ENCODE assay signal across 16 mouse cellular contexts in genomic region chr8:12548255-12548654, GRCm38 (mm10). TPM values are rescaled to one million over a fixed set of nuclear protein-coding genes. Genes with fewer than 3 reads are reported as not detected.
DNase-seq lines count a peak whose midpoint lies in the region; ATAC-seq and TF ChIP-seq lines count a peak whose summit lies in the region.
"Had no signal": no experiment of that assay in that cellular context is flagged by ENCODE, and none has a peak within 500 bp of the region (broad histone marks: within the 10 kb centered on the region; RNA-seq: fewer than 3 reads in every experiment).

No protein-coding gene starts in this region.

- no peaks in the 10 kb centered on the region for H3K36me3 ChIP-seq in ES-Bruce4 (ENCODE audit: control insufficient read depth, insufficient read depth, low read length, poor library complexity, severe bottlenecking)
- H3K36me3 ChIP-seq in embryonic facial prominence, embryonic 10.5 days (replicated peaks), result no peaks in the 10 kb centered on the region
- no peaks in the 10 kb centered on the region for H3K36me3 ChIP-seq in midbrain, embryonic 12.5 days
- no peaks in the 10 kb centered on the region for H3K36me3 ChIP-seq in intestine, embryonic 16.5 days (ENCODE audit: control insufficient read depth, insufficient read depth, low read length)

- peak; percentile 77 for DNase-seq in embryonic facial prominence, embryonic 10.5 days (ENCODE audit: low spot score)
- peak; percentile 73 for DNase-seq in forelimb bud, embryonic 11.5 days (ENCODE audit: low read depth, low spot score)
- DNase-seq in cerebellum, adult 11-12 months, result no peak
- DNase-seq in adrenal gland, postnatal 10 days, result no peak
- DNase-seq: cerebellum, adult 18-20 months; layer of hippocampus, postnatal 36 days; lung, postnatal 36 days had no signal

- H3K9ac ChIP-seq in ES-Bruce4 (ENCODE audit: low read depth, poor library complexity, severe bottlenecking), result peak overlapping the region; percentile 65
- H3K9ac ChIP-seq in midbrain, embryonic 12.5 days (replicated peaks), result no peak overlapping the region
- no peak overlapping the region for H3K9ac ChIP-seq in intestine, embryonic 16.5 days (ENCODE audit: low read depth, low read length)
- H3K9ac ChIP-seq: liver, embryonic 14.5 days had no signal

- under 1% methylated on average over 15 of the region's 15 CpGs for WGBS in embryonic facial prominence, embryonic 10.5 days
- WGBS in midbrain, embryonic 12.5 days, result 5% methylated on average over 15 of the region's 15 CpGs
- 15% methylated on average over 15 of the region's 15 CpGs for WGBS in intestine, embryonic 16.5 days

- H3K4me2 ChIP-seq in midbrain, embryonic 12.5 days (replicated peaks), result peak overlapping the region; percentile 13; the same call in 1 of the 2 replicates
- no peak overlapping the region for H3K4me2 ChIP-seq in intestine, embryonic 16.5 days (ENCODE audit: low read depth, low read length)

- H3K9me3 ChIP-seq in ES-Bruce4 (replicated peaks; ENCODE audit: control insufficient read depth, insufficient read depth, low read length, poor library complexity, severe bottlenecking), result peaks cover 10% of the 10 kb centered on the region
- 0 out of 2 replicates have a peak, but pooled peaks cover 8% of the 10 kb centered on the region for H3K9me3 ChIP-seq in embryonic facial prominence, embryonic 10.5 days
- no peaks in the 10 kb centered on the region for H3K9me3 ChIP-seq in midbrain, embryonic 12.5 days
- H3K9me3 ChIP-seq in intestine, embryonic 16.5 days (ENCODE audit: control insufficient read depth, low read length), result no peaks in the 10 kb centered on the region

- peaks cover 9% of the 10 kb centered on the region for H3K4me1 ChIP-seq in ES-Bruce4 (ENCODE audit: control insufficient read depth, insufficient read depth, low read length)
- H3K4me1 ChIP-seq in embryonic facial prominence, embryonic 10.5 days, result peaks cover 31% of the 10 kb centered on the region
- peaks cover 28% of the 10 kb centered on the region for H3K4me1 ChIP-seq in midbrain, embryonic 12.5 days
- H3K4me1 ChIP-seq in intestine, embryonic 16.5 days (ENCODE audit: control insufficient read depth, insufficient read depth, low read length), result no peaks in the 10 kb centered on the region

- TF ChIP-seq CTCF in ES-Bruce4 (IDR thresholded peaks at IDR 0.05; ENCODE audit: low read depth, low read length), result no peak

- H3K27me3 ChIP-seq in ES-Bruce4 (ENCODE audit: control insufficient read depth, insufficient read depth, low read length, poor library complexity, severe bottlenecking), result no peaks in the 10 kb centered on the region
- peaks cover 60% of the 10 kb centered on the region for H3K27me3 ChIP-seq in embryonic facial prominence, embryonic 10.5 days (replicated peaks; ENCODE audit: low read depth, poor library complexity, severe bottlenecking)
- peaks cover 46% of the 10 kb centered on the region for H3K27me3 ChIP-seq in midbrain, embryonic 12.5 days
- 0 out of 2 replicates have a peak, but pooled peaks cover 5% of the 10 kb centered on the region for H3K27me3 ChIP-seq in intestine, embryonic 16.5 days (replicated peaks; ENCODE audit: control insufficient read depth, insufficient read depth, low read length)

- TF ChIP-seq EP300 in ES-Bruce4 (IDR thresholded peaks at IDR 0.05; ENCODE audit: insufficient read depth, low read depth, low read length), result no peak

- peak overlapping the region; percentile 15 for H3K27ac ChIP-seq in ES-Bruce4 (ENCODE audit: insufficient read depth, low read length)
- no peak overlapping the region for H3K27ac ChIP-seq in embryonic facial prominence, embryonic 10.5 days (replicated peaks)
- 0 out of 2 replicates have a peak overlapping the region, but pooled peaks have one; percentile 39 for H3K27ac ChIP-seq in midbrain, embryonic 12.5 days (replicated peaks)
- no peak overlapping the region for H3K27ac ChIP-seq in intestine, embryonic 16.5 days (ENCODE audit: low read length)
- H3K27ac ChIP-seq: liver, embryonic 14.5 days had no signal

- no peak for TF ChIP-seq POLR2A in ES-Bruce4 (IDR thresholded peaks at IDR 0.05; ENCODE audit: insufficient read depth, low read length)

- peak; percentile 87 for ATAC-seq in midbrain, embryonic 12.5 days (ENCODE audit: low FRiP score, low read depth)
- ATAC-seq in intestine, embryonic 16.5 days, result no peak
- no peak for ATAC-seq in CD4-positive, CD25-positive, alpha-beta regulatory T cell, adult 4 months

- peak overlapping the region; percentile 19; the same call in 1 of the 2 replicates for H3K4me3 ChIP-seq in ES-Bruce4 (ENCODE audit: low read depth, low read length)
- no peak overlapping the region; the same call in 1 of the 2 replicates for H3K4me3 ChIP-seq in embryonic facial prominence, embryonic 10.5 days
- H3K4me3 ChIP-seq in midbrain, embryonic 12.5 days, result no peak overlapping the region
- H3K4me3 ChIP-seq in intestine, embryonic 16.5 days (ENCODE audit: low read length), result no peak overlapping the region

RNA-seq across cellular contexts. Expression of gene Spaca7, which starts 24.6 kb away (rescaled TPM):
- not detected in 2 replicates for polyA plus RNA-seq in ES-Bruce4 (2011; ENCODE audit: insufficient read depth, insufficient read length, low read depth, missing spikeins)
- not detected in 2 replicates for polyA plus RNA-seq in embryonic facial prominence, embryonic 10.5 days (2016; fragmentation: Nextera tagmentation; extraction: Ambion mirVana)
- polyA plus RNA-seq in midbrain, embryonic 12.5 days (2016; fragmentation: Nextera tagmentation; extraction: Ambion mirVana), result not detected in 2 replicates
- not detected in 2 replicates for polyA plus RNA-seq in intestine, embryonic 16.5 days (2015; fragmentation: Nextera tagmentation; extraction: Ambion mirVana)
- not detected for polyA plus RNA-seq in CD4-positive, CD25-positive, alpha-beta regulatory T cell, adult 4 months (2017; shearing (Covaris generic))
- total RNA-seq in adrenal gland, postnatal 10 days (2021), result not detected
- total RNA-seq: adrenal gland, postnatal 4 days; heart, adult 8-10 months; heart, postnatal 25 days; layer of hippocampus, postnatal 36 days had no signal
- polyA plus RNA-seq: liver, embryonic 14.5 days; stomach, embryonic 14.5 days had no signal

Comparison
In these comparisons a context has a peak if more than half of its experiments do, and no peak if none do; other contexts are left out.
1. H3K27ac ChIP-seq: peak in ES-Bruce4 (single experiment) and midbrain, embryonic 12.5 days (single experiment); none in embryonic facial prominence, embryonic 10.5 days (single experiment) and intestine, embryonic 16.5 days (single experiment).
2. DNase-seq: peak in embryonic facial prominence, embryonic 10.5 days (single experiment) and forelimb bud, embryonic 11.5 days (single experiment); none in cerebellum, adult 11-12 months (single experiment) and adrenal gland, postnatal 10 days (single experiment).